Mouse (Mus musculus) forebrain, embryonic 15.5 days (tissue): ENCODE measurements at regions not wholly inside any gene's neighbourhood (a gene's known extent, or its start where the extent isn't known, plus 50 kb on each side); places are given as distances from the start of the nearest gene placed in this dataset.
A peak's percentile ranks its signal among the peaks of the same experiment; 100 is the strongest.

Source experiments
- ATAC-seq: fragments of 200-750 bp; cut with Nextera tagmentation; replicated peaks from 2 replicates; pipeline ENCODE4 v1.8.0; 2017; ENCODE audit warnings: mild to moderate bottlenecking, moderate TSS enrichment, moderate library complexity
- H3K27ac ChIP-seq: fragments of 300-500 bp; sonication (generic); replicated peaks from 2 replicates; pipeline ENCODE4 v1.5.1; 2015; ENCODE audit warnings: mild to moderate bottlenecking, inconsistent platforms
- H3K27me3 ChIP-seq: fragments of 300-500 bp; sonication (generic); 2 replicates; pipeline ENCODE4 v1.6.1; 2015; ENCODE audit warnings: inconsistent platforms
- H3K36me3 ChIP-seq: fragments of 300-500 bp; sonication (generic); 2 replicates; pipeline ENCODE4 v1.6.1; 2015; ENCODE audit warnings: mild to moderate bottlenecking, inconsistent platforms
- H3K4me1 ChIP-seq: fragments of 300-500 bp; sonication (generic); 2 replicates; pipeline ENCODE4 v1.6.1; 2015; ENCODE audit warnings: inconsistent platforms
- H3K4me2 ChIP-seq: fragments of 300-500 bp; sonication (generic); replicated peaks from 2 replicates; pipeline ENCODE4 v1.6.1; 2015; ENCODE audit warnings: mild to moderate bottlenecking, inconsistent platforms
- H3K4me3 ChIP-seq: fragments of 300-500 bp; sonication (generic); 2 replicates; pipeline ENCODE4 v1.5.1; 2015; ENCODE audit warnings: mild to moderate bottlenecking, inconsistent platforms
- H3K9ac ChIP-seq: fragments of 300-500 bp; sonication (generic); replicated peaks from 2 replicates; pipeline ENCODE4 v1.6.1; 2015; ENCODE audit warnings: mild to moderate bottlenecking, inconsistent platforms
- H3K9me3 ChIP-seq: fragments of 300-500 bp; sonication (generic); 2 replicates; pipeline ENCODE4 v1.6.1; 2016; ENCODE audit warnings: inconsistent platforms
- WGBS: fragments of 180-500 bp; shearing (Covaris S2); methylation state at CpG from one replicate; pipeline ENCODE4 v1.1.7; 2015; ENCODE audit warnings: mixed read lengths; 5-methylcytosine and 5-hydroxymethylcytosine counted together

DNA sequence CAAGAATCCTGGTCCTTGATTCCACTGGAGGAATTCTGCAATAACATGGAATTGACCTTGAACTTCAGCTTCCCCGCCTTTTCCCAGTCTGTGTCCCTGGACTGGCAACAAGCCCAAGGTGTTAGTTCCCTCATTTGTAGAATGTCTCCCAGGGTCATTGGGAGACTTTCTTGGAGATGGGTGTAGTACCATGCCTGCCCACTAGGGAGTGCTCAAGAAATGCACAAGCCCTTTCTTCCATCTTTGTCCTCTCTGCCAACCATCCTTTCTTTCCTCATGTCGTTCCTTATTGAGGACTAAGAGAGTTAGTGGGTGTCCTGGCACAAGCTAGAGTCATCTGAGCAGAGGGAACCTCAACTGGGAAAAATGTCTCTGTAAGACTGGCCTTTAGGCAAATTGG is 285.9 kb upstream of the 4930535I16Rik start:
- H3K4me1 ChIP-seq: peaks cover 15% of the 10 kb centered on the region
- H3K9ac ChIP-seq: no peak overlapping the region
- H3K4me2 ChIP-seq: no peak overlapping the region
- H3K4me3 ChIP-seq: no peak overlapping the region
- H3K27ac ChIP-seq: no peak overlapping the region
- no peaks in the 10 kb centered on the region for H3K36me3 ChIP-seq
- ATAC-seq: no peak
- H3K9me3 ChIP-seq: no peaks in the 10 kb centered on the region
- WGBS: 66% methylated on average over 2 of the region's 2 CpGs
- H3K27me3 ChIP-seq: no peaks in the 10 kb centered on the region

DNA sequence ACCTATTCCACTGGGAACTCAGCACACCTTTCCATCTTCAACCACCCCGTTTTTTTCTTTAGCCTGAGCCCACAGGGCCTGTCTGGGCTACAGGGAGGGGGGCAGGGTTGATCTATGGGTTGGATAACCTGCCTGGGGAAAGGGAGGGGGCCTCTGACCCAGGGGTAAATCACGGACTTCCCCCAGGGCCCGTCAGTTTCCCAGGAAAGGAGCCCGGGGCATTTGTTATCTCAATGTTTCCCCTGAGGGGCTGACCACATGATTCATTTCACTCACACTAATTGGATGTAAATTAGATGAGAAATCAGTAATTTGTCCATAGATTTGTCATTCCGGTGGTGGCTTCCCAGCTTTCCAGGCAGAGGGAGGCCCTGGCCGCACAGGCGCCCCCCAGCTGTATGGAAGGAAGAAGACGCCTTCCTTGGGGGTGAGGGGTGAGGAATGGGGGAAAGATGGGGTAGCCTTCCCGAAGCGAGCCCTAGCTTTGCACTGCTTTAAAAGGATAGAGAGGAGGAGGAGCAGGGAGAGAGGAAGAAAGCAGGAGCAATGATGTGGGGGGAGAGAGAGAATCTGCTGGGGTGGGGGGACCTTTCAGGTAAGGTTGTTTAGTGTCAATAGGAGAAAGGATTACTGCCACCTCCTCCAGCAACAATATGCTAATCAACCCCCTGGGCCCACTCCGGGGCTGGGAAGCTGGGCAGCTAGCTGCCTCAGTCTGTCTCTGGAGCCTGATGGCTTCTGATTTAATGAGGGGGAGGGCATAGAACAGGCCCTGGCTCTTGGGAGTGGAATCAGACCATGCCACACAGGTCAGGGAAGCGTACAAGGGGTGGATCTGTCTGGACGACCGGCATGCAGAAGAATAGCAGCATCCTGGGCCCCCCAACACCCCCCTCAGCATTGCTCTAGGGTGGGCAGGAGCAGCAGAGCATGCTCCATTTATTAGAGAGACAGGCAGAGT is 282.3 kb upstream of the 4930535I16Rik start:
- H3K9ac ChIP-seq: no peak overlapping the region
- H3K4me1 ChIP-seq: peaks cover 23% of the 10 kb centered on the region
- no peak overlapping the region for H3K27ac ChIP-seq
- WGBS: 11% methylated on average over 14 of the region's 14 CpGs
- ATAC-seq: no peak
- no peaks in the 10 kb centered on the region for H3K36me3 ChIP-seq
- H3K4me2 ChIP-seq: no peak overlapping the region
- H3K4me3 ChIP-seq: no peak overlapping the region
- H3K9me3 ChIP-seq: no peaks in the 10 kb centered on the region
- H3K27me3 ChIP-seq: peaks cover 6% of the 10 kb centered on the region; the same call in 1 of the 2 replicates

DNA sequence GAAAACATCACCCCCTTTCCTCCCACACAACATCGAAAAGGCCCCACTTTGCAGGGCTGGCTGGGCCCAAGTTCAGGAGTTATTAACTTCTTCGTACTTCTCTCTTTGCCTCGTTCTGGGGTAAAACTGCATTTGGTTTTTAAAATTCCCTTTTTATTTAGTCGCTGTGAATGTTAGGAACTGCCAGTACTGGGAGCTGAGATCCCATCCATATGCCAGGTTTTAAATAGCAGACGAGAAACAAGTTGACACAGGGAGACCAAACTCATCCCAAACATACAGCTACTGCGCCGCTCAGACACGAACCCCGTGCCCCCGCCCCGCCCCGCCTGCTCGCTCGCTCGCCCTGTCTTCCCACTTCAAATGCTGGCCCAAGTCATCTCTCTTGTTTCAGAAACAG is 281.0 kb upstream of the 4930535I16Rik start:
- Histone ChIP-seq H3K4me2 (no peak overlapping the region), H3K4me3 (no peak overlapping the region), H3K36me3 (no peaks in the 10 kb centered on the region), H3K9me3 (no peaks in the 10 kb centered on the region), H3K27ac (no peak overlapping the region), H3K27me3 (peaks cover 6% of the 10 kb centered on the region; the same call in 1 of the 2 replicates), H3K4me1 (peaks cover 23% of the 10 kb centered on the region), H3K9ac (no peak overlapping the region)
- WGBS: 66% methylated on average over 15 of the region's 15 CpGs
- no peak for ATAC-seq

DNA sequence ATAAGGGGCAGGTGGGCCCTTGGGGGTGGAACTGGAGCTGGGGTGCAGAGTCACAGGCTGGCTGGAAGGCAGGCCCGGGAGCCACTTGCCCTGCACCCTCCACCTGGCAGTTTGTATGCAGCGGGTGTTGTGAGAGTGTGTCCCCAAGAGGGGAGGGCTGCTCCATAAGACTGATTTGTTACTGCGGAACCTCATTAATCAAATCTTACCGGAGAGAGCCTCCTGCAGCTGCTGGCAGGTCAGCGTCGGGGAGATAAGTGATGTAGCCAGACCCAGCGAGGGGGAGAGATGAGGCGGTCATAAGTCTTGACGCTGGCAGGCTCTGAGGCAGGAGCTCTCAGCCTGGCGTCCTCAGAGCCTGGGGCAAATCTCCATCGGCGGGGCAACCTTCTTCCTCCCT is 278.9 kb upstream of the 4930535I16Rik start:
- Histone ChIP-seq H3K4me2 (no peak overlapping the region), H3K4me1 (peaks cover 37% of the 10 kb centered on the region), H3K27me3 (peaks cover 6% of the 10 kb centered on the region; the same call in 1 of the 2 replicates), H3K9me3 (no peaks in the 10 kb centered on the region), H3K36me3 (no peaks in the 10 kb centered on the region), H3K4me3 (no peak overlapping the region), H3K27ac (no peak overlapping the region), H3K9ac (no peak overlapping the region)
- 44% methylated on average over 12 of the region's 12 CpGs for WGBS
- ATAC-seq: no peak

DNA sequence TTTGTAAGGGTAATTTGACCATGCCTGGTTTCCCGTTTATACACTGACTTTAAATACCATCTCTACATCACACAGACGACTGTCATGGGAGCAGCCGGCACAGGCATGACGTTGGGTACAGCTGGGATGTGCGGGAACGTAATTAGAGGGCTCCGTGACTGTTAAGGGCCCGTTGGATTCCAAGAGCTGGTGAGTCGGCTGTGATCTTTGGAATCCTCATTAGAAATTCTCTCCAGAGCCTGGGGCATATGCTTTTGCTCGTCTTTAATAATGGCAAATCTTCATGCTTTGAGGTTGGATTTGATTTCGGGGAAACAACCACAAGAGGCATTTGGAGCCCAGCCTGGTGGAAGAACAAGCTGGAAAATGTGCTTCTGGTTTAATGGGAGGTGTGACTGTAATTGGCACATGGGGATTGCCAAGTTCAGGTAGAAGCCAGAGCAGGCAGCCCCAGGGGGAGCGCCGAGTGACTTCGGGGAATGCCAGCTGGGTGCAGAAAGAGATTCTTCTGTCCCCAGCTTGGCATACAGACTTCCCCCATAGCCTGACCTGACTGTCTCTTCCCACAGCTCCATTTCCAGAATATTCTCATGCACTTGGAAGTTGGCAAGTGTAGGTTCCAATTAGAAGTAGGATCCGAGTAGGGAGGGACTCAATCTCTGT is 275.4 kb upstream of the 4930535I16Rik start:
- Histone ChIP-seq H3K4me3 (no peak overlapping the region), H3K4me1 (peaks cover 22% of the 10 kb centered on the region), H3K36me3 (no peaks in the 10 kb centered on the region), H3K9ac (no peak overlapping the region), H3K9me3 (no peaks in the 10 kb centered on the region), H3K27me3 (peaks cover 9% of the 10 kb centered on the region; the same call in 1 of the 2 replicates), H3K4me2 (no peak overlapping the region), H3K27ac (no peak overlapping the region; the same call in 1 of the 2 replicates)
- WGBS: 36% methylated on average over 15 of the region's 15 CpGs
- ATAC-seq: peak; percentile 72; the same call in 1 of the 2 replicates

DNA sequence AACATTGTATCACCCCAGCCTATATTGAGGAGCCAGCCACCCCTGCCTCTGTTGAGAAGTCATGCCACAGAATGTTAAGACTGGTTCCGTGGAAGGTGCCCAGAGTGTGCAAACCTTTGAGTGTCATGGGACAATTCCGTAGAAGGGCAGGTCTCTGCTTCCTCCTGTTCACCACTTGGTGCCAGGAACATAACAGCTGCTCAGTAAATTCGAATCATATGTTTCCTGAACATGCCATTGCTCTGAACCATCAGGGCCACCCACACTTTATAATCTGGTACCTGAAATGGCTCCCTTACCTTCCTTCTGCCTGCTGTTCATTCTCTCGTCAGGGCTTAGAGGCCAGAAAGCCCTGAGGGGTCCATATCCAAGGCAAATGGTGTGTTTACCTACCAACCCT is 273.0 kb upstream of the 4930535I16Rik start:
- no peaks in the 10 kb centered on the region for H3K36me3 ChIP-seq
- 83% methylated on average over 4 of the region's 4 CpGs for WGBS
- no peak overlapping the region for H3K4me3 ChIP-seq
- H3K27me3 ChIP-seq: 0 out of 2 replicates have a peak, but pooled peaks cover 3% of the 10 kb centered on the region
- ATAC-seq: no peak
- H3K4me1 ChIP-seq: peaks cover 21% of the 10 kb centered on the region
- no peak overlapping the region for H3K4me2 ChIP-seq
- H3K9ac ChIP-seq: no peak overlapping the region
- no peak overlapping the region for H3K27ac ChIP-seq
- H3K9me3 ChIP-seq: no peaks in the 10 kb centered on the region

DNA sequence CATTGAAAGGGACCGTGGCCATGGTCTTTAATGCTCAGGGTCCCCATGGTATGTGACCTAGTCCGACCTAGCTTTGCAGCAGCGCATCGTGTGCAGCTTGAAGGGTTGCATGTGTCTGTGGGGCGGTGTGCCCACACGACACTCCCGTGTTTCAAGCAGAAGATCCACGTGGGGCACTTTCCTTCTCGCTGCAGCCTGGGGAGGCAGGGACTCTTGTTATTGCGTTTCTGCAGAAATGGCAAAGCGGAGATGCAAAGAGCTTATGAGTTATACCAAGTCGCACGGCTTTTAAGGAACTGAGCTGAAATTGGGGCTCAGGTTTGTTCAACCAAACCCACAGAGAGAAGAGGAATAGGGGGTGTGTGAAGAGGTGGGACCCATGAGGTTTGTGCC is 272.2 kb upstream of the 4930535I16Rik start:
- Histone ChIP-seq H3K4me3 (no peak overlapping the region), H3K27ac (no peak overlapping the region), H3K27me3 (0 out of 2 replicates have a peak, but pooled peaks cover 3% of the 10 kb centered on the region), H3K9ac (no peak overlapping the region), H3K36me3 (no peaks in the 10 kb centered on the region), H3K4me1 (peaks cover 21% of the 10 kb centered on the region), H3K9me3 (no peaks in the 10 kb centered on the region), H3K4me2 (no peak overlapping the region)
- ATAC-seq: no peak
- WGBS: 82% methylated on average over 13 of the region's 13 CpGs

DNA sequence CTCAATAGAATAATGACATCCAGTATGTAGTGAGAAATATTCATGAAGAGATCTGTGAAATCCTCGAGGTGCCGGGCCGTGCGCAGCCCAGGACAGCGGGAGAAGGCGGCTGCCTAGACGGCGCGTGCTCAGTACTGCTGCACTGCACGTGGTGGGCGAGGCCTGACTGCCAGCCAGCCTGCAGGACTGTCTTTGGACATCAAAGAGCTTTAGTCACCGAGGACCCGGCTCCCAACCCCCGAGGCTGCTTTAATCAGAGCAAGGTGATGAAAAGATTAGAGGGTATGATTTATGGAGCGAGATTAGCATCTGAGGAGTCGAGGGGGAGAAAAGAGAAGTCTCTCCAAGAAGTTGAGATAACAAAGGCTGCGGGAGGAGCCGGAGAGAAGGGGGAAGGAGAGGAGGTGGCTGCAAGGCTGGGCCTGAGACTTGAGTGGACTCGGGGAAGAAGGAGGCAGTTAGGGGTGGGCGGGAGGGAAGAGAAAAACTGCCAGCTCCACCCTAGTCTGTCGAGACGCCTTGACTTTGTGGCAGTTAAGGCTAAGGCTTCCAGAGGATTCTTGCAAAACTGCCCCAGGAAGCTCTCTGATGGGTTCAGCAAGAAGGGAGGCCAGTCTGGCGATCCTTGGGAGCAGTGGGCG is 271.6 kb upstream of the 4930535I16Rik start:
- no peaks in the 10 kb centered on the region for H3K9me3 ChIP-seq
- H3K9ac ChIP-seq: no peak overlapping the region
- no peak overlapping the region for H3K4me2 ChIP-seq
- no peak overlapping the region; the same call in 1 of the 2 replicates for H3K27ac ChIP-seq
- no peak overlapping the region for H3K4me3 ChIP-seq
- WGBS: 32% methylated on average over 24 of the region's 24 CpGs
- H3K4me1 ChIP-seq: peaks cover 21% of the 10 kb centered on the region
- 0 out of 2 replicates have a peak, but pooled peaks cover 3% of the 10 kb centered on the region for H3K27me3 ChIP-seq
- no peaks in the 10 kb centered on the region for H3K36me3 ChIP-seq
- ATAC-seq: 0 out of 2 replicates have a peak, but pooled peaks have one; percentile 75

DNA sequence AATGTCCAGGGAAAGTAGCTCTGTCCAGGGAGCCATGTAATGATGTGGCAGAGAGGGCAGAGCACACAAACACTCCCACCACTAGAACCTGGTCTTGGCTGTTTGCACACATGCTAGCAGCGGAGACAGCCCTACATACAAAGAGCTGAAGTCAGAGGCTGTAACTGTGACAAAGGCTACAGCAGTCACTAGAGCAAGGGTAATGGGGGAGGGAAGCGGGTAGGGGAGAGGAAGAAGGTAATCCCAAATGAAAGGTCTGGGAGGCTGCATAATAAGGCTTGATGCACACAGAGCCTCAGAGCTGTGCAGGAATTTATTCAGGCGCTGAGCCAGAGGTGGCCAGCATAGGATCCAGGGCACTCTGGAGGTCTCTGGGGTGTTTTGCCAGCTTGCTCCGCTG is 269.3 kb upstream of the 4930535I16Rik start:
- Histone ChIP-seq H3K4me1 (peaks cover 6% of the 10 kb centered on the region; the same call in 1 of the 2 replicates), H3K36me3 (no peaks in the 10 kb centered on the region), H3K27ac (no peak overlapping the region), H3K4me3 (no peak overlapping the region), H3K9ac (no peak overlapping the region), H3K27me3 (0 out of 2 replicates have a peak, but pooled peaks cover 7% of the 10 kb centered on the region), H3K9me3 (no peaks in the 10 kb centered on the region), H3K4me2 (no peak overlapping the region)
- ATAC-seq: 0 out of 2 replicates have a peak, but pooled peaks have one; percentile 23
- WGBS: 16% methylated on average over 4 of the region's 4 CpGs

DNA sequence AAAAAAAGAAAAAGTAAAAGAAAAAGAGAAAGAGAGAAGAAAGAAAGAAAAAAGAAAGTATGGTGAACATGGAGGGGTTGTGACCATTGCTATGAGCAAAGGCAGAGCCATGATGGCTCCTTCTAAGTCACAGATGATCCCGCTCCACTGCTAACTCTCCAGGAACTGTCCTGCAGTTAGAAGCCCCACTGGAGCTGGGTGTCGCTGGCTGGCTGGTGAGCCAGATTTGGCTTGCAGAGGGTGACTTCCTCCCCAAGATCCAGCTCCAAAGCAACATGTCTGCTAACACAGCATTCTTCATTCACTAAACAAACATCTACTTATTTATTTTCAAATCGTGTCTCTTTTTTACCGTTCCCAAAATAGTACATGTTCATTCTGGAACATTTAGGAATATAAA is 263.5 kb upstream of the 4930535I16Rik start:
- H3K9ac ChIP-seq: no peak overlapping the region
- ATAC-seq: no peak
- WGBS: 83% methylated on average over 4 of the region's 4 CpGs
- H3K4me3 ChIP-seq: no peak overlapping the region
- peaks cover 10% of the 10 kb centered on the region for H3K4me1 ChIP-seq
- H3K4me2 ChIP-seq: no peak overlapping the region
- no peaks in the 10 kb centered on the region for H3K36me3 ChIP-seq
- H3K27me3 ChIP-seq: peaks cover 23% of the 10 kb centered on the region
- H3K9me3 ChIP-seq: no peaks in the 10 kb centered on the region
- H3K27ac ChIP-seq: no peak overlapping the region

DNA sequence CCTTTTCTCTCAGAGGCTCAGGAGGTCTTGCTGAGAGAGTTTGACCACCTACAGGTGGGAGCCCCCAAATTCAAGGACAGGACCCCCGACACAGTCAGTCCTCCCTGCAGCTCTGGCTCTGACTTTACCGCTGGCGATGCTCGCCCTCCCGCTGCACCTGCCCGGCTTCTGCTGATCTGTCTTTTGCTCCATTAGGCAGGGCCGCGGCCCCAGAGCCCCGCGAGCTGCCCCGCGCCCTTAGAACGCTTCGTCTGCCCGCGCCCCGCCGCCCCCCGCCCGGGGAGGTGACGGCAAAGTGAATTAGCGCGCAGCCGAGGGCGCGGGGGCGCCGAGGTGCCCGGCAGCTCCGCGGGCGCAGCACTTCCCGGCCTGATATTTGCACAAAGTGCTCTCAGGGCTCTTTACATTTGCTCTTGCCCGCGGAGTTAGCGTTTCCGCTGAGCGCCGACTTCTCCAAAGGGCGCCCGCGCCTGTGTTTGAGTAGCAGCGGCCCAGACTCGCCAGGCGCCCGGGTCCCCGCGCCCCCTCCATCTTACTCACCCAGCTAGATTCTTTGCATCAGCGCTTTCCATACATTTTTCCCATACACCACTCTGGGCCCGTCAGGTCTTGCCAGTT is 260.7 kb upstream of the 4930535I16Rik start:
- Histone ChIP-seq H3K4me1 (peaks cover 14% of the 10 kb centered on the region), H3K27ac (no peak overlapping the region), H3K9ac (peak overlapping the region; percentile 46), H3K4me2 (peak overlapping the region; percentile 80), H3K36me3 (no peaks in the 10 kb centered on the region), H3K4me3 (peak overlapping the region; percentile 43), H3K9me3 (no peaks in the 10 kb centered on the region), H3K27me3 (peaks cover 23% of the 10 kb centered on the region)
- ATAC-seq: no peak
- WGBS: 1% methylated on average over 50 of the region's 50 CpGs
